Mouse (Mus musculus): Measurements from ENCODE around the gene Cybrd1.

Gene Cybrd1

GRCm38 (mm10) chr2:71176329-71177249 lies 58.9 kb downstream of the Cybrd1 start:
- DNase-seq = no peak

- DNase-seq = no peak
These were observed 59.5 kb downstream of the Cybrd1 start for GRCm38 (mm10) chr2:71177250-71177615.

- DNase-seq = no peak
These were observed 60.0 kb downstream of the Cybrd1 start for GRCm38 (mm10) chr2:71177760-71178159.

- DNase-seq = no peak
These were observed 62.0 kb downstream of the Cybrd1 start for GRCm38 (mm10) chr2:71179716-71180115.

- DNase-seq = no peak
These were observed 63.0 kb downstream of the Cybrd1 start for GRCm38 (mm10) chr2:71180566-71181217.

- DNase-seq = no peak
These were observed 70.2 kb downstream of the Cybrd1 start for GRCm38 (mm10) chr2:71187950-71188349.

- DNase-seq = no peak
These were observed 71.1 kb downstream of the Cybrd1 start for GRCm38 (mm10) chr2:71188861-71189260.

GRCm38 (mm10) chr2:71191391-71192194 lies 73.9 kb downstream of the Cybrd1 start:
- DNase-seq = no peak

- no peak for DNase-seq
These were observed 74.6 kb downstream of the Cybrd1 start for GRCm38 (mm10) chr2:71192195-71192807.
